Mouse (Mus musculus) ES-E14 (cell line): ENCODE measurements around the gene Col28a1. TPM values are rescaled to one million over a fixed set of nuclear protein-coding genes. Genes with fewer than 3 reads are reported as not detected.
"Not testable (repeated sequence)": the region's sequence is repeated elsewhere in the genome, so short reads cannot be mapped to it uniquely, and the experiment has no call there.

Experiments used
- DNase-seq: peaks from one replicate; pipeline ENCODE4 v3.0.0-alpha.2; 2013; ENCODE audit warnings: low read depth, low spot score
- H3K27ac ChIP-seq: 2 replicates; pipeline ENCODE4 v1.5.1; 2012; ENCODE audit warnings: low read depth, mild to moderate bottlenecking, low read length, moderate library complexity, mixed read lengths; ENCODE audit not compliant: poor library complexity, insufficient read depth, severe bottlenecking
- H3K36me3 ChIP-seq: 2 replicates; pipeline ENCODE4 v1.6.1; 2012; ENCODE audit warnings: mild to moderate bottlenecking, low read length, moderate library complexity, mixed read lengths; ENCODE audit not compliant: control insufficient read depth, poor library complexity, insufficient read depth, severe bottlenecking
- H3K4me1 ChIP-seq, 2 experiments: fragments of 150-350 bp in 1 of 2; sonication (generic) in 1 of 2; 2 replicates each; pipeline ENCODE4 v1.6.1; 2012; ENCODE audit warnings: low read length in 2 of 2, mild to moderate bottlenecking in 1 of 2, mixed read lengths in 1 of 2; ENCODE audit not compliant: control insufficient read depth in 2 of 2, insufficient read depth in 2 of 2, poor library complexity in 1 of 2
- H3K4me3 ChIP-seq, 2 experiments: fragments of 150-350 bp in 1 of 2; sonication (generic) in 1 of 2; 2 replicates each; pipeline ENCODE4 v1.5.1; 2012; ENCODE audit warnings: low read length in 2 of 2, low read depth in 1 of 2, mild to moderate bottlenecking in 1 of 2, mixed read lengths in 1 of 2; ENCODE audit not compliant: insufficient read depth in 1 of 2, poor library complexity in 1 of 2, severe bottlenecking in 1 of 2
- H3K9ac ChIP-seq: 2 replicates; pipeline ENCODE4 v1.6.1; 2012; ENCODE audit warnings: low read depth, mild to moderate bottlenecking, low read length, mixed read lengths; ENCODE audit not compliant: poor library complexity, insufficient read depth, severe bottlenecking
- H3K9me3 ChIP-seq: fragments of 150-350 bp; sonication (generic); 2 replicates; pipeline ENCODE4 v1.6.1; 2012; ENCODE audit warnings: low read depth, mild to moderate bottlenecking, low read length; ENCODE audit not compliant: control insufficient read depth, insufficient read depth
- CHD2 ChIP-seq: IDR thresholded peaks from 2 replicates; pipeline ENCODE4 v1.6.1; 2014; ENCODE audit warnings: mild to moderate bottlenecking, low read depth, low read length, inconsistent platforms
- HCFC1 ChIP-seq: IDR thresholded peaks from 2 replicates; pipeline ENCODE4 v1.6.1; 2012; ENCODE audit warnings: low read length, inconsistent platforms, borderline replicate concordance; ENCODE audit not compliant: insufficient read depth
- MAFK ChIP-seq: IDR thresholded peaks from 2 replicates; pipeline ENCODE4 v1.6.1; 2014; ENCODE audit warnings: mild to moderate bottlenecking, low read depth, low read length, inconsistent platforms; ENCODE audit not compliant: insufficient read depth
- ZC3H11A ChIP-seq: IDR thresholded peaks from 2 replicates; pipeline ENCODE4 v1.6.1; 2012; ENCODE audit warnings: low read depth, mild to moderate bottlenecking, inconsistent platforms, low read length, borderline replicate concordance
- ZNF384 ChIP-seq: IDR thresholded peaks from 2 replicates; pipeline ENCODE4 v1.6.1; 2012; ENCODE audit warnings: low read depth, low read length, inconsistent platforms
- in situ Hi-C, 2 experiments: fragments of 600-800 bp; cut with MboI; formaldehyde crosslinking; loops; one replicate each; pipeline ENCODE4 v1.15.1; 2025; ENCODE audit warnings: low sequenced_read_pairs in 2 of 2, inconsistent platforms in 1 of 2; ENCODE audit not compliant: unreplicated experiment in 2 of 2
- total RNA-seq: library from RNA; depleted of rRNA; stranded (reverse); fragments of 300-350 nt; gene quantifications from 2 replicates; pipeline ENCODE4 v1.2.3, GENCODE M21; 2012

The Col28a1 gene
- total RNA-seq, 1 experiment = not detected

DNA sequence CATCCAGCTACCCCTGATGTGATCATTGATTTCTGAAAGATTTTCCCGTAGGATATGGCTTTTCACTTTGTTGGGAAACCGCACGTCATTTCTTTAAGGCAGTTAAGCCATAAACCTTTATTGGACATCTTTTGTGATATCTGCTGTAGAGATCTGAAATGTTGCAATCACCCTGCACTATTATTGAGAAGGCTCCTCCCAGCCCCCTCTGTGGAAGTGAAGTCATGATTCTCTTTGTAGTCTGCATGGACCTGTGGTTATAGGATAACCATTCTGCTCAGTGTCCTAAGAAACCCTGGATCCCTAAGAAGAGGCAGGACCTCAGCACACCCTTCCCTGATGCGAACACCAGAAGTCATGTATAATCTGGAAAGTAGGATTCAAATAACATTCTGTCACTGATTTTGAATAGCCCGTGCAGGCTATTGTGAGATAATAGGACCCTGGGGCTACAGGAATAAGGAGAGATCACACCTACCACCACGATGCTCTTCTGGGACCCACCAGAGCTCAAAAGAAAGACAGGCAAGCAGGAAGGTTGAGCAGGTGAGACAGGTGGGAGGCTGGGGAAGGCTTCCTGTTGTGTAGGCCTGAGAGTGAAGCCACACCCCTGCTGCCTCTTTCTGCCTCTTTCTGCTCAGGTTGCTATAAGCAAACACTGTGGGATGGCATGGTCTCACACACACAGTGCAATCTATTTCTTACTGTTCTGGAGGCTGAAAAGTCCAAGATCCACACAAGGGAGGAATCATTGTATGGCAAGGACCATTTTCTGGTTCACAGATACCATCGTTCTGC lies 166.9 kb downstream of the Col28a1 start:
- in situ Hi-C loops = no loop called here
- TF ChIP-seq HCFC1 = no peak
- no peak for TF ChIP-seq MAFK
- no peak for TF ChIP-seq ZC3H11A
- TF ChIP-seq ZNF384 = no peak
- no peak for TF ChIP-seq CHD2

DNA sequence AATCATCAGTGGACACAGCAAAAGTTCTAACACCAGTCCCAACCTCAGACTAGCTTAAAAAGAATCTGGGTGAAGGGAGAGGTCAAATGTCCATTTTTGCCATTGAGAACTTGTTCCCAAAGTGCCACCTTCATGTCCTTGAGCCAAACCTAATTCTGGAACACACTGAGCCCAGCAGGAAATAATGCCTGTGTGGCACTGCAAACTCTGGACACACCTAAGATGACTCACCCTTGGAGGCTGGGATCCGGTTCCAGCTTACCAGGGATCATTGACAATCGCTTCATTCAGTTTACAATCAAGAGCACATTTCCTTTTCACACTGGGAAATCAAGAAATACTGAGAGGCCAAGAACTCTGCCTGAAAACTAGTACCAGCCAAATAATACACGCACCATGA lies 168.9 kb downstream of the Col28a1 start:
- Histone ChIP-seq H3K9me3 (no peaks in the 10 kb centered on the region), H3K27ac (no peak overlapping the region), H3K4me3 (no peak overlapping the region), H3K4me1 (no peaks in the 10 kb centered on the region), H3K9ac (no peak overlapping the region), H3K36me3 (no peaks in the 10 kb centered on the region)
- in situ Hi-C loops = no loop called here
- no peak for DNase-seq
- TF ChIP-seq HCFC1 (no peak), CHD2 (no peak), ZNF384 (no peak), MAFK (no peak), ZC3H11A (no peak)

More for the DNA sequence above, 166.9 kb downstream of the Col28a1 start:
- DNase-seq = no peak
- no peak overlapping the region for H3K4me3 ChIP-seq
- H3K36me3 ChIP-seq = no peaks in the 10 kb centered on the region
- H3K9me3 ChIP-seq = no peaks in the 10 kb centered on the region
- H3K4me1 ChIP-seq = no peaks in the 10 kb centered on the region
- no peak overlapping the region for H3K27ac ChIP-seq
- no peak overlapping the region for H3K9ac ChIP-seq

DNA sequence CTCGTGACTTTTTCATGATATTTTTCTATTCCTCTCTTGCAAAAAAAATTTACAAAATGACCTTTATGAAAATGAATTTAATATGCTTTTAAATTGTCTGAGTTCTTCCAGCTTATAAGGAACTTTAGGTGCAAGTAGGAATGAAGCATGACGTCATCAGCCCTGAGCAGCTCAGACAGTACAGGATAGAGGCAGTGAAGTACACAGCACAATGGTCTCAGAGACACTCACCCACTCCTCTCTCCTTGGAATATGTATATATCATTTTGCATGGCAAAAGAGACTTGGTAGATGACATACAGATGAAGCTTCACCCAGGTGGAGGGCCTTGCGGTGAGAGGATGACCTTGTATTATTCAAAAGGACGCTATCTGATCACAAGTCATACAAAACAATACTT lies 197.7 kb downstream of the Col28a1 start:
- DNase-seq = no peak
- Histone ChIP-seq H3K4me1 (no peaks in the 10 kb centered on the region), H3K9ac (no peak overlapping the region), H3K9me3 (no peaks in the 10 kb centered on the region), H3K36me3 (no peaks in the 10 kb centered on the region), H3K4me3 (no peak overlapping the region), H3K27ac (no peak overlapping the region)
- no peak for TF ChIP-seq MAFK
- in situ Hi-C loops = loop anchor here in 1 of 2 experiments (25.0 kb wide), 1 partner anchor 257 kb away; no protein-coding TSS in a partner anchor

DNA sequence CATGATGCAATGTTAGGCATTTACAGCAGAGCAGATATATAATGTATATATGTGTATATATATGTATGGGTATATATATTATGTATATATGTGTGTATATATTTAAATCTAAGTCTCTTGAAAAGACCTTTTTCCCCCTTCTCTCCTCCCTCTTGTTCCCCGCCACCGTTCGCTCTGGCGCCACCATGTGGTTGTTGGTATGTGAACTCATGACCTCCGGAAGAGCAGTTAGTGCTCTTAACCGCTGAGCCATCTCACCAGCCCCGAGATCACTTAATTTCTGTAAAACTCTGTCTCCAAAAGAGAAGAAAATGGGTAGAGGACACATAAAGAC lies 208.8 kb downstream of the Col28a1 start:
- H3K36me3 ChIP-seq = no peaks in the 10 kb centered on the region
- in situ Hi-C loops = loop anchor here in 1 of 2 experiments (25.0 kb wide), 1 partner anchor 246 kb away; no protein-coding TSS in a partner anchor
- H3K9ac ChIP-seq = no peak overlapping the region
- no peak overlapping the region for H3K4me3 ChIP-seq
- no peaks in the 10 kb centered on the region for H3K4me1 ChIP-seq
- no peak overlapping the region for H3K27ac ChIP-seq
- DNase-seq = peak; percentile 55
- no peak for TF ChIP-seq HCFC1
- no peak for TF ChIP-seq CHD2
- no peak for TF ChIP-seq MAFK
- TF ChIP-seq ZNF384 = no peak
- no peak for TF ChIP-seq ZC3H11A
- H3K9me3 ChIP-seq = no peaks in the 10 kb centered on the region

DNA sequence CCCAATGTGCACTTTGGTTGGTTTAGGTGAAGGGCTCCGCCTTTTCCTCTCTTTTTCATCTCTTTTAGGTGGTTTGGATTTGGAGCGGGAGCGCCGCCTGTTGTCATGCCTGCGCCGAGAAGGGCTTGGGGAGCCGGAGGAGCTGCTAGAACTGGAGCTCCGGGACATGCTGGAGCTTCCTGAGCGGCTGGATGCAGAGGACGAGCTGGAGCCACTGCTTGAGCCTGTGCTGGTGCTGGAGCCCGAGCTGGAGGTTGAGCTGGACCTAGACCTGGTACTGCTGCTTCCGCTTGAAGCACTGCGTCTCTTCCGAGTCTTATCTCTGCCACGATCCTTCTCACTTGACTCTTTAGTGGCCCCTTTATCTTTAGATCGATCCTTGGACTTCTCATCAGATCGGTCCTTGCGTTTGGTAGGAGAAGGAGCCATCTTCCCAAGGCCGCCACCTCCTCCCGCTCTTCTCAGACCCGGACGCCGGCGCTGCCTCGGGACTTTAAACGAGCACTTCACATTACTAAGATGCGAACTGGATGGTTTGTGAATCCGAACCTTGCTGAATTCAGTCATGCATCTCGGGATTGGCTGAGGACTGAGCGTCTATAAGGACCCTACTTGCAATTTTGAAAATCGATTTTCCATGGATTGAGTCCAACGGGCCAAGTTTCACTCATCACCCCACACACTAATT lies 209.3 kb downstream of the Col28a1 start:
- H3K36me3 ChIP-seq, H3K27ac ChIP-seq, H3K9me3 ChIP-seq, H3K9ac ChIP-seq, DNase-seq, H3K4me3 ChIP-seq, H3K4me1 ChIP-seq: not testable (repeated sequence)
- in situ Hi-C loops = loop anchor here in 1 of 2 experiments (25.0 kb wide), 1 partner anchor 246 kb away; no protein-coding TSS in a partner anchor
